Mouse (Mus musculus) myocyte (in vitro differentiated cells): ENCODE data around the gene Plg. TPM values are rescaled to one million over a fixed set of nuclear protein-coding genes. Genes with fewer than 3 reads are reported as not detected.

Experiments used
- H3K27me3 ChIP-seq: one replicate; pipeline ENCODE4 v1.6.1; 2011; ENCODE audit not compliant: control insufficient read depth, insufficient read depth, insufficient read length
- H3K36me3 ChIP-seq: one replicate; pipeline ENCODE4 v1.6.1; 2011; ENCODE audit not compliant: control insufficient read depth, insufficient read depth
- H3K4me2 ChIP-seq: one replicate; pipeline ENCODE4 v1.6.1; 2011; ENCODE audit warnings: low read depth, control low read depth
- H3K4me3 ChIP-seq: one replicate; pipeline ENCODE4 v1.5.1; 2011; ENCODE audit warnings: mild to moderate bottlenecking, control low read depth, moderate library complexity
- H3K79me2 ChIP-seq: one replicate; pipeline ENCODE4 v1.6.1; 2011; ENCODE audit not compliant: control insufficient read depth, insufficient read depth
- H3ac ChIP-seq: one replicate; pipeline ENCODE4 v1.6.1; 2011; ENCODE audit not compliant: control insufficient read depth, insufficient read length
- CEBPB ChIP-seq: IDR thresholded peaks from 2 replicates; pipeline ENCODE4 v1.6.1; 2011; ENCODE audit warnings: mild to moderate bottlenecking, moderate library complexity; ENCODE audit not compliant: poor library complexity, insufficient read depth, severe bottlenecking
- E2F4 ChIP-seq: IDR thresholded peaks from one replicate; pipeline ENCODE4 v1.6.1; 2011; ENCODE audit warnings: mild to moderate bottlenecking, control low read depth, moderate library complexity; ENCODE audit not compliant: insufficient read depth
- MAX ChIP-seq: IDR thresholded peaks from one replicate; pipeline ENCODE4 v1.6.1; 2011; ENCODE audit warnings: low read depth, mild to moderate bottlenecking, control low read depth
- MYOD1 ChIP-seq, 3 experiments: IDR thresholded peaks; one replicate each; pipeline ENCODE4 v1.6.1; 2011; ENCODE audit warnings: control low read depth in 2 of 3, low read depth in 2 of 3, mild to moderate bottlenecking in 2 of 3, moderate library complexity in 1 of 3; ENCODE audit not compliant: insufficient read length in 2 of 3, control insufficient read depth in 1 of 3
- MYOG ChIP-seq, 3 experiments: IDR thresholded peaks; one replicate each; pipeline ENCODE4 v1.6.1; 2011; ENCODE audit warnings: control low read depth in 2 of 3, low read depth in 2 of 3, mild to moderate bottlenecking in 2 of 3; ENCODE audit not compliant: insufficient read length in 2 of 3, control insufficient read depth in 1 of 3, insufficient read depth in 1 of 3
- POLR2A ChIP-seq: IDR thresholded peaks from one replicate; pipeline ENCODE4 v1.6.1; 2011; ENCODE audit warnings: low read depth, mild to moderate bottlenecking, control low read depth, moderate library complexity; ENCODE audit not compliant: insufficient read length
- POLR2AphosphoS2 ChIP-seq: IDR thresholded peaks from one replicate; pipeline ENCODE4 v1.6.1; 2011; ENCODE audit warnings: low read depth, control low read depth; ENCODE audit not compliant: insufficient read length
- REST ChIP-seq: IDR thresholded peaks from one replicate; pipeline ENCODE4 v1.6.1; 2011; ENCODE audit warnings: mild to moderate bottlenecking, control low read depth, moderate library complexity; ENCODE audit not compliant: insufficient read depth, insufficient read length
- SRF ChIP-seq: IDR thresholded peaks from one replicate; pipeline ENCODE4 v1.6.1; 2011; ENCODE audit warnings: low read depth; ENCODE audit not compliant: control insufficient read depth, insufficient read length
- TCF12 ChIP-seq: IDR thresholded peaks from one replicate; pipeline ENCODE4 v1.6.1; 2011; ENCODE audit warnings: mild to moderate bottlenecking, control low read depth; ENCODE audit not compliant: poor library complexity, insufficient read depth, severe bottlenecking
- TCF3 ChIP-seq: IDR thresholded peaks from one replicate; pipeline ENCODE4 v1.6.1; 2011; ENCODE audit warnings: low read depth, control low read depth; ENCODE audit not compliant: insufficient read length
- USF1 ChIP-seq: IDR thresholded peaks from one replicate; pipeline ENCODE4 v1.6.1; 2011; ENCODE audit warnings: low read depth, mild to moderate bottlenecking, control low read depth, moderate library complexity
- polyA plus RNA-seq: library from polyadenylated mRNA; unstranded; fragments of >200 nt; fragmentation: generic; extraction: Trizol; gene quantifications from one replicate; pipeline ENCODE4 v1.2.1, GENCODE M21; 2012; ENCODE audit warnings: missing spikeins

Plg gene
- polyA plus RNA-seq, 1 experiment, result not detected

GRCm38 (mm10) chr17:12372021-12372420, 6.4 kb upstream of the Plg start:
- H3K27me3 ChIP-seq, result no peaks in the 10 kb centered on the region
- TF ChIP-seq SRF, result no peak
- TF ChIP-seq POLR2A, result no peak
- TF ChIP-seq REST, result no peak
- no peak for TF ChIP-seq POLR2AphosphoS2
- no peak for TF ChIP-seq TCF3
- no peaks in the 10 kb centered on the region for H3K79me2 ChIP-seq
- H3K4me3 ChIP-seq, result no peak overlapping the region
- H3K36me3 ChIP-seq, result no peaks in the 10 kb centered on the region
- peak overlapping the region; percentile 70 for H3K4me2 ChIP-seq
- no peak overlapping the region for H3ac ChIP-seq

- Histone ChIP-seq H3K4me3 (no peak overlapping the region), H3K27me3 (no peaks in the 10 kb centered on the region), H3K36me3 (no peaks in the 10 kb centered on the region), H3K79me2 (no peaks in the 10 kb centered on the region), H3K4me2 (no peak overlapping the region), H3ac (no peak overlapping the region)
- no peak for TF ChIP-seq MYOG (IDR thresholded peaks at IDR 0.05; ENCODE audit: control insufficient read depth in 1 of 3, insufficient read depth in 1 of 3, insufficient read length in 2 of 3, low read depth in 2 of 3)
- TF ChIP-seq SRF, result no peak
- TF ChIP-seq MYOD1 (IDR thresholded peaks at IDR 0.05; ENCODE audit: control insufficient read depth in 1 of 3, insufficient read length in 2 of 3, low read depth in 2 of 3), result no peak
- no peak for TF ChIP-seq USF1
- no peak for TF ChIP-seq CEBPB
- no peak for TF ChIP-seq MAX
- no peak for TF ChIP-seq TCF3
- TF ChIP-seq POLR2A, result no peak
- no peak for TF ChIP-seq E2F4
- TF ChIP-seq POLR2AphosphoS2, result no peak
- TF ChIP-seq TCF12, result no peak
- no peak for TF ChIP-seq REST
Measured at GRCm38 (mm10) chr17:12373601-12374144, 4.7 kb upstream of the Plg start.

- Histone ChIP-seq H3ac (no peak overlapping the region), H3K4me3 (no peak overlapping the region), H3K79me2 (no peaks in the 10 kb centered on the region), H3K27me3 (no peaks in the 10 kb centered on the region), H3K4me2 (no peak overlapping the region), H3K36me3 (no peaks in the 10 kb centered on the region)
- TF ChIP-seq REST (no peak), CEBPB (no peak), MYOG (IDR thresholded peaks at IDR 0.05; ENCODE audit: control insufficient read depth in 1 of 3, insufficient read depth in 1 of 3, insufficient read length in 2 of 3, low read depth in 2 of 3) (no peak), TCF3 (no peak), TCF12 (no peak), E2F4 (no peak), USF1 (no peak), POLR2A (no peak), SRF (no peak), MAX (no peak), MYOD1 (IDR thresholded peaks at IDR 0.05; ENCODE audit: control insufficient read depth in 1 of 3, insufficient read length in 2 of 3, low read depth in 2 of 3) (no peak)
Measured at GRCm38 (mm10) chr17:12380287-12380686, 1.9 kb downstream of the Plg start.

- Histone ChIP-seq H3ac (no peak overlapping the region), H3K4me2 (no peak overlapping the region), H3K4me3 (no peak overlapping the region), H3K36me3 (no peaks in the 10 kb centered on the region), H3K79me2 (no peaks in the 10 kb centered on the region), H3K27me3 (no peaks in the 10 kb centered on the region)
- TF ChIP-seq CEBPB (no peak), REST (no peak), POLR2A (no peak), TCF3 (no peak), E2F4 (no peak), TCF12 (no peak), MYOD1 (IDR thresholded peaks at IDR 0.05; ENCODE audit: control insufficient read depth in 1 of 3, insufficient read length in 2 of 3, low read depth in 2 of 3) (no peak)
Measured at GRCm38 (mm10) chr17:12381579-12381978, 3.2 kb downstream of the Plg start.

GRCm38 (mm10) chr17:12382531-12382930, 4.1 kb downstream of the Plg start:
- Histone ChIP-seq H3K36me3 (no peaks in the 10 kb centered on the region), H3ac (no peak overlapping the region), H3K27me3 (no peaks in the 10 kb centered on the region), H3K79me2 (no peaks in the 10 kb centered on the region), H3K4me3 (no peak overlapping the region), H3K4me2 (no peak overlapping the region)
- TF ChIP-seq TCF12 (no peak), TCF3 (no peak), MYOG (IDR thresholded peaks at IDR 0.05; ENCODE audit: control insufficient read depth in 1 of 3, insufficient read depth in 1 of 3, insufficient read length in 2 of 3, low read depth in 2 of 3) (no peak), E2F4 (no peak), POLR2A (no peak), SRF (no peak)
